Mouse (Mus musculus) cortical plate, adult 2 months (tissue): Measurements from ENCODE around the gene Coro6.

ENCODE experiments used
- CTCF ChIP-seq: fragments of 200-500 bp; IDR thresholded peaks from 2 replicates; pipeline ENCODE4 v1.5.1; 2011; ENCODE audit warnings: mild to moderate bottlenecking, control low read depth, low read length; ENCODE audit not compliant: insufficient read depth; ENCODE audit errors: extremely low read depth
- POLR2A ChIP-seq: fragments of 200-500 bp; IDR thresholded peaks from 2 replicates; pipeline ENCODE4 v1.6.1; 2011; ENCODE audit warnings: mild to moderate bottlenecking, low read length, control low read depth; ENCODE audit not compliant: insufficient read depth; ENCODE audit errors: extremely low read depth

GRCm38 (mm10) chr11:77501971-77502370, 39.8 kb downstream of the Coro6 start:
- TF ChIP-seq CTCF: no peak
- no peak for TF ChIP-seq POLR2A
